Mouse (Mus musculus) skeletal muscle tissue, adult 2 months (tissue): Measurements from ENCODE around the gene Gnb1l.

Source experiments
- DNase-seq: peaks from one replicate; pipeline ENCODE4 v3.0.0-alpha.2; 2012; ENCODE audit warnings: low read depth, low spot score

Gnb1l gene

DNA sequence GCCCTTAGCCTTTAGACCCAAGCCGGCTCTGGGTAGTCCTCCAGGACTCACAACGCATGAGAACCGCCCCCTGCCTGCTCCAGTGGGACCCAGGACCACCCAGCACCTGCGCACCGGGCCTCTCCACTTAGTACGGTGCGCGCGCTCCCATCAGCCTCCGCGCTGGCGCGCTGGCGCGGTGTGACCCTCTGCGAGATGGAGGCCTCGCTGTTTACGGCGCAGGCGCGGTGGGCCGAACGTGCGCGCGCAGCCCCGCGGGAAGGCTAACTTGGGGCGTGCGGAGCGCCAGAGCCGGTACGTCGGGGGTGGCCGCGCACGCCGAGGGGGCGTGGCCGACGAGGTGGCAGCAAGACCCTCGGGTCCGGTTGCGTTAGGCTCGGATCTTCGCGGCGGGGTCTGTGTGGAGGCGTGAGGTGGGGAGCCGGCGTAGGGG is at the start of gene Gnb1l, which contains the start of gene Rtl10:
Gene Gnb1l (plus strand): TSS at position 156 of the 433 bp plus-strand sequence.
Gene Rtl10 (plus strand): TSS at position 344 of the 433 bp plus-strand sequence.
- peak; percentile 92 for DNase-seq

- no peak for DNase-seq
Measured at GRCm38 (mm10) chr16:18449005-18449404, 49.5 kb upstream of the Gnb1l start.

DNA sequence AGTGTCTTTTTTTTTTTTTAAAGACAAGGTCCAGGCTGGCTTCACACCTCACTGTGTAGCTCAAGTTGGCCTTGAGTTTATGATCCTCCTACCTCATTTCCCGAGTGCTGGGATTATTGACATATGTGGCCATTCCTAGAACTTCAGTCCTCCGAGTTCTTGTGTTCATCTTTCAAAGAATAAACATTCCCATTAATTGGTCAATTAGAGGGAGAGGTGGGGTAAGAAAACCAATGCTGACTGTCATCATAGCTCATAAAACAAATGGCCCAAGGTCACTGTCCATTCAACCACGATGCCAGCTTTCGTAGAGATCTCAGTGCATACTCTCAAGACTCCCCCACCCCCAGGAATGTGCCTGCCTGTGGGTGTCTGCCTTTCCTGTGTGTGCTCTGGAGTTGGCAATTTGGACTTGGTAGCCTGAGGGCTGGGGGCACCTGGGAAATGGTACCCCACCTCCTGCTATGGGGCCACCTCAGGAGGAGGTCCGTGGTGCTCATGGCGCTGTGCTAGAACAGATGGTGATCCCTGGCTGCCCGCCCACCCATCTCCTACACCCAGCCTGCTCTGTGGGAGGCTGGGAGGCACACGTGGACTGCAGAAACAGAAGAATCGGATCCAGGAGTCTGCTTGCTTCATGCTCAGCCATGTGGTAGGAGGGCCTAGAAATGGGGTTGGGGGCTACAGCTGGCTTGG is 46.9 kb upstream of the Gnb1l start:
- no peak for DNase-seq

DNA sequence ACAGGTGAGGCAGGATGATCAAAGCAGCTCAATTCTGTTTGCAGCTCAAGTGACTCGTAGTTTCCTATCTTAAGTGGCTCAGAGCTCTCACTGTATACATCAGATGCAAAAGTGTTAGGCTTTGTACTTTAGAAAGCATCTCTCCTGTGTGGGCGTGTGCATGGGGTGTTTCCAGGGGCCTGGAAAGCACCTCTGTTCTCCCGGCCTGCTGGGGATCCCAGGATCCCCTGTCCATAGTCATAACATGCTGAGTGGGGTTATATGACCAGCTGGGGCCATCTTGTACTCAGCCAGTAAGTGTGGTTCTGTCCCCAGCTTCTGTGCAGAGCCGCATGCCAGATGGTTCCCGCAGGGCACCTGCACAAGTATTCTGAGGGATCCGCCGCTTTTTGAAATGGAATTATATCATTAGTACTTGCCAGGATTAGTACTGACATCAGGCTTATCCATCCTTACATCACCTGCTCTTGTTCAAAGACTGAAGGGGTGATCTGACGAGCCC is 46.1 kb upstream of the Gnb1l start:
- DNase-seq: no peak

DNA sequence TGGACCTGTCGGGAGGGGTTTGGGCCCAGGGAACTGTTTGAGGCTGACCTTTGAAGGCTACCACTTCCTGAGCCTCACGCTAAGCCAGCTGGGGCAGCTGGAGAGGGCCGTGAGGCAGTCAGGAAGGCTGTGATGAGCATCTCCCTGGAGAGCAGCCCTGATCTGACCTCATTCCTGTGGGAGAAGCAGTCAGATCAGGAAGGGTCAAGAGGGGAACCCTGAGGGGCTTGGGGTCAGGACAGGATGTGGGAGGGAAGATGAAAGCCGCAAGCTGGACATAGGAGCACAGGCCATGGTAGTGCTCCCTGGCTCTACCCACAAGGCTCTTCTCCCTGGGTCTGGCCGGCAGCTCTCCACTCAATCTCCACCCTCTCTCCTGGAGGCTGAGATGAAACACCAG is 44.7 kb upstream of the Gnb1l start:
- no peak for DNase-seq

- DNase-seq: no peak
Measured at GRCm38 (mm10) chr16:18455407-18455806, 43.1 kb upstream of the Gnb1l start.

DNA sequence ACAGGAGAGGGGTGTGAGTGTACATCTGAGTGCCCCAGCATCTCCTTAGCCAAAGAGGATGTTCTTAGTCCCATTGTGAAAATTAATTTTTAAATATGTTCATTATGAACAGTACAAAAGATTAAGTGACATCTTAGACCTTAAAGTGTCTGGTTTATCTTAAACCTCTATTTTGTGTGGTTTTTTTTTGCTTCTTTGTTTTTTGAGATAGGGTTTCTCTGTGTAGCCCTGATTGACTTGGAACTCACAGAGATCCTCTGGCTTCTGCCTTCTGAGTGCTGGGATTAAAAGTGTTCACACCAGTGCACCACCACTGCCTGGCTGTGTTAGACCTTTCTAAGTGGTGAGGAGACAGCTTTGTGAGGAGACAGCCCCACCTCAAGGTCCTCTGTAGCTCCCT is 39.9 kb upstream of the Gnb1l start:
- no peak for DNase-seq

GRCm38 (mm10) chr16:18459335-18459954 is 39.1 kb upstream of the Gnb1l start:
- DNase-seq: no peak

- DNase-seq: no peak
Measured at GRCm38 (mm10) chr16:18459955-18460370, 38.5 kb upstream of the Gnb1l start.

- DNase-seq: no peak
Measured at GRCm38 (mm10) chr16:18460826-18461225, 37.7 kb upstream of the Gnb1l start.

DNA sequence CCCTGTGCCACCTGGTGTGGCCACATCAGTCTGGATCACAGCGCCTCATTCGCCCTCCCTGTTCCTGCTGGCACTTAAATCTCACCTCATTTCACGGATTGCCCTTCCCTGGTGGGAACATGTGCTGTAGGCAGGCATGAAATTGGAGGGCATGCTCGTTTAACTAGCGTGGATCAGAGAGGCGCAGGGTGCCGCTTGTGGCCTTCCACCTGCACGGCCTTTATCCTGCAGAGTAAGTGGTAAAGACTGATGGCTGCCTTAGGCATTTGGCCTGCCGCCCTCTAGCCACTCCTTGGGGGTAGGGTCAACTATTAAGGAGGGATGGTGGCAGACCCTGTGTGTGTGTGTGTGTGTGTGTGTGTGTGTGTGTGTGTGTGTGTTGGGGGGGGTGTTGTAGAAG is 36.5 kb upstream of the Gnb1l start:
- DNase-seq: no peak

GRCm38 (mm10) chr16:18462598-18462997 is 35.9 kb upstream of the Gnb1l start:
- no peak for DNase-seq

GRCm38 (mm10) chr16:18464271-18464670 is 34.2 kb upstream of the Gnb1l start:
- peak; percentile 39 for DNase-seq

GRCm38 (mm10) chr16:18470829-18471228 is 27.7 kb upstream of the Gnb1l start:
- DNase-seq: no peak

DNA sequence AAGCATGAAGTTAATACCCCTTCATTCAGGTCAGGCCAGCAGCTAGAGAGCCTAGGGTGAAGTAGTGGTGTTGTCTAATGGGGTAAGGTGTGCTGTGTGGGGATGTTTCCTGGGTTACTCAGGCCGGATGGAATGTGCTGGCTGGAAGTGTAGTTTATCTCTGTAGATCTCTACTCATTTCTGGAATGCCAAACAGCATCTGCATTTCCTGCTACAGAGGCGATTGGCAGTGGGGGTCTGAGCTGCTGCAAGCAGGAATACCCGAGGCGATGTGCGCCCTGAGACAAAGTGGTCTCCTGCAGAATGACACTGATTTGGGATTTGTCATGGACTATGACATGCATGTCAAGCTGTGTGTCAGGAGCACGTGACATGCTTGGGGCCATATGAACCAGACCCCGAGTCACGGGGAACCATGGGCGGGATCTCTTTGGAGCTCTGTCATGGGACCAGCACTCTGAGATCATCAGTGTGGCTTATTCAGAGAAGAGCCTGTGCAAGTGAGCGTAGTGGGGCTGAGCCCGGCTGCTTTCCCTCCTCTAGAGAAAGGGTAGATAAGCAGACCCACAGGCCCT is 27.0 kb upstream of the Gnb1l start:
- no peak for DNase-seq

- no peak for DNase-seq
Measured at GRCm38 (mm10) chr16:18471976-18472375, 26.5 kb upstream of the Gnb1l start.

DNA sequence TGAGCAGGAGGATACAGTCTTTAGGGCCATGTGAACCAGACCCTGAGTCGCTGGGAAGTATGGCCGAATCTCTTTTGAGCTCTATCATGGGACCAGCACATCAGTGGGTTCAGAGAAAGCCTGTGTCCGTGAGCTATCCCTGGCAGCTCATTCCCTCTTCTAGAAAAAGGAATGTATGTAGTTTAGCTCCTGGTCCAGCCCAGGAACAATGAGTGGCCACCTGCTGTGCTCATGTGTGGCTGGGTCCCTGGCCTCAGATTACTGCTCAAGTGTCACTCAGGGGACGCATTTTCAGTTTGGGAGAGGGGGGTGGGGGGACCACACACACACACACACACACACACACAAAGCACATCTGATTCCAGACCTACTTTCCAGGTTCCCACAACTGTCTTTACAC is 26.1 kb upstream of the Gnb1l start:
- DNase-seq: no peak

- no peak for DNase-seq
Measured at GRCm38 (mm10) chr16:18472976-18473375, 25.5 kb upstream of the Gnb1l start.

- DNase-seq: no peak
Measured at GRCm38 (mm10) chr16:18474021-18474420, 24.5 kb upstream of the Gnb1l start.

GRCm38 (mm10) chr16:18477996-18478395 is 20.5 kb upstream of the Gnb1l start:
- DNase-seq: no peak

GRCm38 (mm10) chr16:18479667-18480066 is 18.8 kb upstream of the Gnb1l start:
- DNase-seq: no peak

GRCm38 (mm10) chr16:18480933-18481485 is 17.5 kb upstream of the Gnb1l start:
- no peak for DNase-seq
